Mouse (Mus musculus) common myeloid progenitor, adult 5-6 weeks (primary cell): ENCODE results near the gene Mknk1. TPM values are rescaled to one million over a fixed set of nuclear protein-coding genes. Genes with fewer than 3 reads are reported as not detected.

Experiments used
- ATAC-seq: replicated peaks from 2 replicates; pipeline ENCODE4 v1.8.0; 2016; ENCODE audit warnings: low read depth, mild to moderate bottlenecking, moderate TSS enrichment, inconsistent platforms; ENCODE audit not compliant: poor library complexity, severe bottlenecking
- total RNA-seq: library from RNA; stranded (forward); fragments of 200-1000, 187-1606 nt; gene quantifications from 2 replicates; pipeline ENCODE4 v1.2.3, GENCODE M21; 2017

Gene Mknk1
- total RNA-seq, 1 experiment from 2014 or later, result 68.4 TPM

DNA sequence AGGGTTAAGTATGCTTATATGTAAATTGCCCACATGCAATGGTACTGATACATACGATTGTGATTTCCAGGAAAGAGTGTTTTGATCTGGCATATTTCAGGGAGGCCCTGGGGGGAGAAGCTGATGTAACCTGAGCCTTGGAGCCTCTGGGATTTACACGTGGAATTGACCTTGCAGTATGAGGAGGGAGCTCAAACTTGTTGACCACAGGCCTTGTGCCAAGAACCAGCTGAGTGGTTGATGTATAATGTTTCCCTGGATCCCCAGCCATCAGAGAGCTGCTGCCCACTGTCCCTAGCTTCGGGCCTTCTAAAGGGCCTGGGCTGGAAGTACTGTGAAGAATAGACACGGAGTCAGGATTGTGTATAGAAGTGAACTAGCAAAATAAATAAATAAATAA lies 958 bp downstream of the Mknk1 start:
- no peak for ATAC-seq

GRCm38 (mm10) chr4:115840842-115841241 lies 1.8 kb downstream of the Mknk1 start:
- no peak for ATAC-seq

DNA sequence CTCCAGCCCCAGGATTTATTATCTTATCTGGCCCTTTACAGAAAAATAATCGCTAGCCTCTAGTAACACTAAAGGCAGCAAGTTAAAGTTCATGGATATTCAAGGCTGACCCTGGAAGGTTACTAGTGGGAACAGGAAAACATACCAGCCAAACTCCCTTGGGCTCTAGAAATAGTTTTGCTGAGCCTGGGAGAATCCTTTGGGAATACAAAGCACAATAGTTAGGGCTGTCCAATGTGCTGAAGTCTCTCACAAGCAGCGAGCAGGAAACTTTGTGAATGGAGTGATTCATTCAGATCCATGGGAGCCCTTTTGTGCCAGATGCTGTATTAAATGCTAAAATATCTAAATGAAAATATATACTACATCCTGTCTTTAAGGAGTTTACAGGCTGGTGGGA lies 7.7 kb downstream of the Mknk1 start:
- ATAC-seq, result no peak

DNA sequence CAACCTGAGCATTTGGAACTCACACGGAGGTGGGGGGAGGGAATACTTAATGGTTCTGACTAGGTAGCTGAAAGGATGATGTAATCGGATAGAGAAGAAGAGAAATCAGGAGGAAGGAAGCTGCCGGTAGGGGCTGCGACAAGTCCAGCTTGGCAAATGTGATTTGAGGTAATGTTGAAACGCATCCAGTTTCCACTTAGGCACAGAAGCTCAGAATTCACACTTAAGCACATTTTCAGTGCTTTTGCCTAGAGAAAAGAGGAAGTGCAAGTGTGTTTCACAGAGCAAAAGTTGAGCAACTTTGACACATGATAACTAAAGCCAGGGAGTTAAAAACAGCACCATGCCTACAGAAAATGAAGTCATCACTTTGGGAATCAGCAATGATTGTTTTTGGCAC lies 8.4 kb downstream of the Mknk1 start:
- ATAC-seq, result peak; percentile 74

- ATAC-seq, result peak; percentile 21; the same call in 1 of the 2 replicates
Measured at GRCm38 (mm10) chr4:115848083-115848482, 9.1 kb downstream of the Mknk1 start.

DNA sequence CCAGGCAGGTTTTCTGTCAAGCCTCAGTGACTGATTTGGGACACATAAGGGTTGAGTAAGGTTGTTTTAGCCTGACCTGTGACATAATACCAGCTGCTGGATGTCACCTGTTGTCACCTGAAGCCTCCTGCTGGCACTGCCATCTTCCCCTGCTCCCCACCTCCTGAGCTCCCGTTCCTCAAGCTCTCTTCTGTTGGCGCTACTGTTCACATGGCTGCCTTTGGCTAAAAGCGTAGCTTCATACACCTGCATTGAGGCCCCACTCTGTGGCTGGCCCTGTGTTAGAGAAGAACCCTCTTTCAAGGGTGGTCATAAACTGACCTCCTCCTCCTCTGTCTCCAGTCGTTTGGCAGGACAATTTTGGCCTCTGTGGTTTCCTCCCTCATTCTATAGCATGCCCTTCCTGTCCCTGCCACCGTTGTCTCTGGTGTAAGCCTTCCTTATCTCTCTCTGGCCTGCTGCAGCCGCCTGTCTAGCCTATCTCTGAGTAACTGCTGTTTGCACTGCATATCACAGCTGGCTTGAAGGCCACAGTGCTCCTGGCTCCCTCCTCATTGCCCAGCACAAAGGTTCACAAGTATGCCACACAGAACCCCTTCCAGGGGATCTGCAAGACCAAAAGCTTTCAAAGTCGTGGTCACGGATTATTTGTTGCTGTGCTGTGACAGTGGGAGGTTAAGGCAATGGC lies 10.1 kb downstream of the Mknk1 start:
- ATAC-seq, result peak; percentile 86

DNA sequence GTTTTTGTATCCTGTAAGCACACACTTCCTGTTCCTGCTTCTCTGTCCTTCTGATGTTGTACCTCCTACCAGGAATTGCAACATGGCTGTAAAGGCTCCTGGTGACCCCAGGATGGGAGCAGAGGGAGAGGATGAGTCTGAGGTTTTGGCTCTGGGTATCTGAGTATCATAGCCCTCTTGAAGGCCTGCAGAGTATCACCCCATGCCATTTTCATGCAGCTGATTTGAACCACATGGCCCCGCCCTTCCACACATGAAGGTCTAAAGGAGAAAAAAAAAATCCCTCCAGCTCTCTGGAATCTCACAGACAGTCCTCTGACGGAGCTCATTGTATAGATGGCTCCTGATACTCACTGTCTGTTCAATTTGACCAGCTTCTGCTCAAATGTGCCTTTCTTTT lies 11.1 kb downstream of the Mknk1 start:
- ATAC-seq, result no peak

DNA sequence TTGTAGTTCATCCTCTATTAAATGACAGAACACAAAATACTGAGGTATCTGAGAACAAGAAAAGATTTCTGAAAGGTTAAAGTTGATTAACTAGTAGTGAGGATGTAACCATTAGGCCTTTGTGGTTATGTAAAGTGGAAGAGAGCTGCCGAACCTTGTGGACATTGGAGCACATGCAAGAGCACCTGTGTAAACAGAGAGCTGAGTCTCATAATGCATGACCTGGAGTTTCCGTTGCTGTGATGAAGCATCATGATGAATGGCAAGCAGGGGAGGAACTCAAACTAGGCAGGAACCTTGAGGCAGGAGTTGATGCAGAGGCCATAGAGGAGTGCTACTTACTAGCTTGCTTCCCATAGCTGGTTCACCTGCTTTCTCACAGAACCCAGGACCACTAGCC lies 11.6 kb downstream of the Mknk1 start:
- ATAC-seq, result no peak

- no peak for ATAC-seq
Measured at GRCm38 (mm10) chr4:115851569-115851968, 12.6 kb downstream of the Mknk1 start.

DNA sequence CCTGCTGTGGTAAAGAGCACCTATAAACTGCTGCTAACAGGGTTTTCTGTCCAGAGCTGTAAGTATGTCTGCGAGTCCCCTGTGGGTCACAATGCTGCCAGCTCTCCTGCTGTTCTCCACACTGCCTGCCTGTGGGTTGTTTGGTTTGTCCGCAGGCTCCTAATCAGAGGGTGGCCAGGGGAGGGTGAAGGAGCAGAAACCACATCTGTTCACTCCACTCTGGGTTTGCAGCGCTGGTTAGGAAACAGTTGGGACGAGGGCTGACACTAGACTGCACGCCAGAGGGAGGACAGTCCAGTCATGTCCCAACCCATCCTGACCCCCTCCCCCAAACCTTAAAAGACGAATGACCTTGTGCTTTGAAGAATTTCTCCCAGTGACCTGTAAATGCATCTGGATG lies 16.1 kb downstream of the Mknk1 start:
- ATAC-seq, result peak; percentile 46

GRCm38 (mm10) chr4:115855609-115856008 lies 16.6 kb downstream of the Mknk1 start:
- no peak for ATAC-seq

- ATAC-seq, result 0 out of 2 replicates have a peak, but pooled peaks have one; percentile 3
Measured at GRCm38 (mm10) chr4:115856282-115856681, 17.3 kb downstream of the Mknk1 start.

DNA sequence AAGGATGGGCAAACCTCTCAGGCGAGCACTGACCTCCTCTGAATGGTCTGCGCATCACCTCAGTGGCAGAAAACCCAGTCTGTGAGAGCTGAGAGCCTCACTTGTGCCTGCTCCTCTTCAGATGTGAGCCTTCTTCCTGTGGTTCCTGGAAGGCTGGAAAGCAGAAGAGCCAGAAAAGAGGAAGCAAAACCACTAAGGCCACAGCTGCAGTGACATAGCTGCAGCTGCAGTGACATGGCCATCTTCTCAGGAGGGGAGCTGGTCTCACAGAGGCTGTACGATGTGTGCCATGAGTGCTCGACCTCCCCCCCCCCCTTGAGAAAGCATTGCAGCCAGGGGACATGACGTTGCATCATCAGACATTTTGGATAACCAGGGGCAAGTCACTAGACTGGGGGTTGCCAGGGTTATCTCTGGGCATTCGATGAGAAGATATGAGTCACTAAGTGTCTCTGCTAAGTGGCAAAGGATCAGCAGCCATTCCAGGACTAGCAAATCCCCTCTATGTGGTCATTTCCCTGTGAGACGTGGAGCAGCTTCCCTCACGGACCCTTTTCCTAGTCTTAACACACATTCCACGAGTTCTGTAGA lies 18.4 kb downstream of the Mknk1 start:
- ATAC-seq, result peak; percentile 92

- no peak for ATAC-seq
Measured at GRCm38 (mm10) chr4:115863352-115863751, 24.4 kb downstream of the Mknk1 start.

DNA sequence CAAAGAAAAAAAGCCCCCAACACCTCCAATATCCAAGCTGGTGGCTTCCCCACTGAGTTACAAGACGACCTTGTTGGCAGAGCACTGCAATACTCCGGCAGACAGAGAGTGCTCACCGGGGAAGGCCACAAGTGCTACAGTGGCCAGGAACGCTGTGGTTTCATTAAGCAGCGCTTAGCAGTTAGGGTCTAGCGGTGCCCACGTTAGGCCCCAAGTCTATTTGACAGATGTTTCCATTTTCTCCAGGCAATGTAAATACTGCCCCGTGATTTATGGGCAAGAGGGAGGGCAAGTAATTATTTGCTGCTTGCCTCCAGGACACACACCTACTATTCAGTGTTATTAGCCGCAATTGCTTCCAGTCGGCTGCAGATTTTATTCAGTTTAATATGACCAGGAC lies 24.9 kb downstream of the Mknk1 start:
- no peak for ATAC-seq

- ATAC-seq, result no peak
Measured at GRCm38 (mm10) chr4:115869512-115870210, 30.7 kb downstream of the Mknk1 start.

GRCm38 (mm10) chr4:115873231-115873630 lies 34.2 kb downstream of the Mknk1 start:
- ATAC-seq, result no peak

- ATAC-seq, result no peak
Measured at GRCm38 (mm10) chr4:115878216-115878678, 39.2 kb downstream of the Mknk1 start.

- no peak for ATAC-seq
Measured at GRCm38 (mm10) chr4:115878828-115879227, 39.8 kb downstream of the Mknk1 start.

- ATAC-seq, result no peak
Measured at GRCm38 (mm10) chr4:115881183-115881582, 42.2 kb downstream of the Mknk1 start.

DNA sequence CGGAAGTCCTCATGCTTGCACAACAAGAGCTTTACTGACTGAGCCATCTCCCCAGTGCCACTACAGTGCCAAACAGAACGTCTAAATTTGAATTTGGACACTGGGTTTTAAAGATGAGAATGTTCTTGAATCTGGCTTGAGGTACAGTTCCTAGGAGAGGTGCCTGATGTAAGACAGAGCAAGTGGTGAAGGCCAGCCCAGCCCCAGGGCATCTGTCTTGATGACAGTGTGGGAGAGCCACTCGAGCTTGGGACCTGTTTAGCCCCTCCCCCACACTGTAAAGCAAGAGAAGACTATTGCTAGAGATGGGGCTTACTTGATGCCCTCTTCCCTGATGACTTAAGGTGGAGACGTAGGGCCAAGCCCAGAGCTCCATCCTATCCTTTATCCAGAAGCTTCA lies 43.2 kb downstream of the Mknk1 start:
- ATAC-seq, result no peak
